Mouse (Mus musculus) T-helper 1 cell (primary cell): ENCODE measurements around the gene Cacna1a.
"Not testable (repeated sequence)": the region's sequence is repeated elsewhere in the genome, so short reads cannot be mapped to it uniquely, and the experiment has no call there.

ENCODE experiments used
- in situ Hi-C: fragments of 300-600 bp; cut with MboI, MseI; formaldehyde crosslinking; loops from one replicate; pipeline ENCODE4 v1.15.1; 2025; ENCODE audit warnings: high pct_unique_total_duplicates

Cacna1a gene

GRCm38 (mm10) chr8:84474456-84474855 is 86.2 kb downstream of the Cacna1a start:
- in situ Hi-C loops, result no loop called here

- in situ Hi-C loops, result no loop called here
These were observed 89.1 kb downstream of the Cacna1a start for GRCm38 (mm10) chr8:84477341-84477740.

GRCm38 (mm10) chr8:84483004-84483403 is 94.8 kb downstream of the Cacna1a start:
- in situ Hi-C loops, result no loop called here

- in situ Hi-C loops, result no loop called here
These were observed 97.1 kb downstream of the Cacna1a start for GRCm38 (mm10) chr8:84485366-84485765.

GRCm38 (mm10) chr8:84485864-84486263 is 97.6 kb downstream of the Cacna1a start:
- in situ Hi-C loops, result no loop called here

- in situ Hi-C loops, result no loop called here
These were observed 101.0 kb downstream of the Cacna1a start for GRCm38 (mm10) chr8:84489223-84489622.

GRCm38 (mm10) chr8:84494541-84495084 is 106.4 kb downstream of the Cacna1a start:
- in situ Hi-C loops, result no loop called here

- in situ Hi-C loops, result no loop called here
These were observed 112.9 kb downstream of the Cacna1a start for GRCm38 (mm10) chr8:84501181-84501580.

GRCm38 (mm10) chr8:84501671-84502308 is 113.5 kb downstream of the Cacna1a start:
- in situ Hi-C loops, result no loop called here

- in situ Hi-C loops, result no loop called here
These were observed 114.4 kb downstream of the Cacna1a start for GRCm38 (mm10) chr8:84502638-84503037.

- in situ Hi-C loops, result no loop called here
These were observed 119.0 kb downstream of the Cacna1a start for GRCm38 (mm10) chr8:84507220-84507619.

- in situ Hi-C loops, result not testable (repeated sequence)
These were observed 121.5 kb downstream of the Cacna1a start for GRCm38 (mm10) chr8:84509764-84510163.

- in situ Hi-C loops, result no loop called here
These were observed 123.4 kb downstream of the Cacna1a start for GRCm38 (mm10) chr8:84511621-84512020.

- in situ Hi-C loops, result no loop called here
These were observed 125.5 kb downstream of the Cacna1a start for GRCm38 (mm10) chr8:84513765-84514164.

GRCm38 (mm10) chr8:84518180-84518579 is 129.9 kb downstream of the Cacna1a start:
- in situ Hi-C loops, result loop anchor here (5.0 kb wide), 1 partner anchor 156 kb away; no protein-coding TSS in a partner anchor

GRCm38 (mm10) chr8:84518720-84519119 is 130.5 kb downstream of the Cacna1a start:
- in situ Hi-C loops, result loop anchor here (5.0 kb wide), 1 partner anchor 156 kb away; no protein-coding TSS in a partner anchor

GRCm38 (mm10) chr8:84519767-84520626 is 131.8 kb downstream of the Cacna1a start:
- in situ Hi-C loops, result loop anchor here (5.0 kb wide), 1 partner anchor 158 kb away; no protein-coding TSS in a partner anchor

GRCm38 (mm10) chr8:84520999-84521398 is 132.8 kb downstream of the Cacna1a start:
- in situ Hi-C loops, result no loop called here

GRCm38 (mm10) chr8:84528036-84528435 is 139.8 kb downstream of the Cacna1a start:
- in situ Hi-C loops, result no loop called here

- in situ Hi-C loops, result no loop called here
These were observed 141.3 kb downstream of the Cacna1a start for GRCm38 (mm10) chr8:84529548-84529947.

GRCm38 (mm10) chr8:84532725-84533124 is 144.5 kb downstream of the Cacna1a start:
- in situ Hi-C loops, result no loop called here

- in situ Hi-C loops, result no loop called here
These were observed 145.1 kb downstream of the Cacna1a start for GRCm38 (mm10) chr8:84533341-84533740.
